Mouse (Mus musculus): ENCODE data around the gene Kif1a. TPM values are rescaled to one million over a fixed set of nuclear protein-coding genes. Genes with fewer than 3 reads are reported as not detected.
"Not testable (repeated sequence)": the region's sequence is repeated elsewhere in the genome, so short reads cannot be mapped to it uniquely, and the experiment has no call there.

The Kif1a gene
- total RNA-seq, 2 experiments from 2014 or later: 715 to 768 TPM

DNA sequence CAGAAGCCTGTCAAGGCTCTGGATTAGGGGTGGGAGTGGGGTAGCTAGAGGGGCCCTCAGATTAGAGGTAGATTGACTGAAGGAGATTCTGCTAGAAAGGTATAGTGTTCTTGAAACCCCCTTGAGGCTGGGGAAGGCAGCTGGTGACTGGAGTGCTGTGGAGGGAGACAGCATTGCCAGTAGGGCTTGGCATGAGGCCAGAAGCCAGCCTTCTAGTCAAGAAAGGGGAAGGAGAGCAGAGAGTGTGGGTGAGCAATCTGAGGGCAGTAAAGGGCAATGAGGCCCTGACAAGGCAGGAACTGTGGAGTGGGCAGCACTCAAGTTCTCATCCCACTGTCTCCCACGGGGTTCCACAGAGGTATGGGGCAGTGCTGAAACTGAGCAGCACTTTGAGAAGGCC is 128.9 kb downstream of the Kif1a start:
- peak; percentile 68 for DNase-seq
- intact Hi-C loops (cut with DNase I): no loop called here

DNA sequence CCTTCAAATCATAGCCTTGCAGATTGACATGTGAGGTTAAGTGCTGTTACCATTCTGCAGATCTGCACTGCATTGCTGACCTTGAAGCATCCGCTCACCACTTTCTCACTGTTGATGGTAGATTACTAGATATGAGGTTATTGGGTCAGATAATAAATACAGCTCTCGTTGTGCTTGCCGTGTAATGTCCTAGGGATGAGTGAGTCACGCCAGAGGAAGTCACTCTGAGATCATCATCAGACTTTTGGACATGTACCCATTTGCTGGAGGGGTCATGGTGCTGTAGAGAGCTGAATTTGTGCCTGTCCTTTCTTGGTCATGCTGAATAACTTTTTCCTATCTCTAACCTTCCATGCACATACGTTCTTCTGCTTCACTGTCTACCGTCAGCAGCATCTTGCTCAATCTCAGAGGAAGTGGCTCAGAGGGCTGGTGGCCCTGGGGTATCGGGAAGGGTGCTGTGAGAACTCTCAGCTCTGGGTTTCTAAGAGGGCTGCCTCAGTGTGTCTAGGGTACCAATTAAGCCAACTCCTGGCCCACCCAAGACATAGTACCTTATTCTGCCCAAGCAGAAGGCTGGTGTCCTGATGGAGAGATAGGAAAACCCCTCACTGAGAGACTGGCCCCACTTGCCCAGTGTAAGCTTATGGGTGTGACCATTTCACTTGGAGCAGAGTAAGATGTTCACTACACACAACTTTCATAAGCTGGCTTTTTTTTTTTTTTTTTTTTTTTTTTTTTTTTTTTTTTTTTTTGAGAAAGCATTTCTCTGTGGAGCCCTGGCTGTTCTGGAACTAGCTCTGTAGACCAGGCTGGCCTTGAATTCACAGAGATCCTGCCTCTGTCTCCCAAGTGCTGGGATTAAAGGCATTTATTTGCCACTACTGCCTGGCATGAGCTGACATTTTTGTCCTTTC is 129.6 kb downstream of the Kif1a start:
- no peak for DNase-seq
- intact Hi-C loops (cut with DNase I): no loop called here

DNA sequence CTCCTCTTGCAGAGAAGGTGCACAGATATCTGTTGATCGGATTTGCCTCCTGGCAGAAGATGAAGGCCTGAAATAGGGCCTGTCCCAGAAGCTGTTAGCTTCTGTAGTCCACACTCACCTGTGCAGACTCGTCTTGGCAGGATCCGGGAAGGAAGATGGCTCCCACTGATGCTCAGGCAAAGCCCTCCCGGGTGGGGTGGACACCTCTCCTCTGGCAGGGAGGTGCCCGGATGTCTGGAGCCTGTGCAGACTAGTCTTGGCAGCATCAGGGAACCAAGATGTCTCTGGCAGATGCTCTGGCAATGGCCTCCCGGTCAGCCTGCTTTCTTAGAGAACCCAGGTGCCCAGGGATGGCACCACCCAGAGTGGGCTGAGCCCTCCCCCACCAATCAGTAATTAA is 131.0 kb downstream of the Kif1a start:
- DNase-seq; intact Hi-C loops (cut with DNase I): not testable (repeated sequence)

Other genes with a start within 250 kb of the Kif1a start
- gene Ankmy1, start 199.0 kb downstream of the Kif1a start, total RNA-seq (2021): under 1 TPM; 0.14 to 0.30 TPM
- gene Dusp28, start 195.0 kb downstream of the Kif1a start, total RNA-seq (2021): 1 to 10 TPM; 6.3 to 7.0 TPM
- 10 to 100 TPM; 56.6 to 56.9 TPM for gene Rnpepl1, start 191.2 kb downstream of the Kif1a start, total RNA-seq (2021)
- 10 to 100 TPM; 60.2 to 63.4 TPM for gene Capn10, start 167.6 kb downstream of the Kif1a start, total RNA-seq (2021)
- gene Gpr35, start 151.1 kb downstream of the Kif1a start, total RNA-seq (2021): 1 to 10 TPM in 1 of 2 experiments, under 1 TPM in 1; 0.40 to 1.0 TPM
- gene Aqp12, start 95.6 kb downstream of the Kif1a start, total RNA-seq (2021): not detected
- not detected for gene Agxt, start 33.3 kb upstream of the Kif1a start, total RNA-seq (2021)
- not detected for gene 2310007B03Rik, start 59.0 kb upstream of the Kif1a start, total RNA-seq (2021)
- gene Crocc2, start 66.8 kb upstream of the Kif1a start, total RNA-seq (2021): under 1 TPM; 0.91 to 0.94 TPM
- 1 to 10 TPM; 8.4 to 8.6 TPM for gene Sned1, start 133.9 kb upstream of the Kif1a start, total RNA-seq (2021)
- 10 to 100 TPM; 22.3 to 22.8 TPM for gene Mterf4, start 204.0 kb upstream of the Kif1a start, total RNA-seq (2021)
- gene Ppp1r7, start 240.9 kb upstream of the Kif1a start, total RNA-seq (2021): 10 to 100 TPM; 66.8 to 68.1 TPM
- 10 to 100 TPM; 10.1 to 10.8 TPM for gene Pask, start 241.5 kb upstream of the Kif1a start, total RNA-seq (2021)